Mouse (Mus musculus) lung, embryonic 15.5 days (tissue): Measurements from ENCODE around the gene Rrm1. TPM values are rescaled to one million over a fixed set of nuclear protein-coding genes. Genes with fewer than 3 reads are reported as not detected.
"Not testable (repeated sequence)": the region's sequence is repeated elsewhere in the genome, so short reads cannot be mapped to it uniquely, and the experiment has no call there.

ENCODE experiments used
- ATAC-seq: fragments of 200-750 bp; cut with Nextera tagmentation; 2 replicates; pipeline ENCODE4 v1.8.0; 2017; ENCODE audit warnings: moderate number of reproducible peaks, borderline replicate concordance; ENCODE audit not compliant: low FRiP score, low TSS enrichment; ENCODE audit errors: extremely low read depth
- H3K27ac ChIP-seq: fragments of 300-500 bp; sonication (generic); 2 replicates; pipeline ENCODE4 v1.5.1; 2015; ENCODE audit warnings: moderate library complexity, mild to moderate bottlenecking, inconsistent platforms
- H3K27me3 ChIP-seq: fragments of 300-500 bp; sonication (generic); 2 replicates; pipeline ENCODE4 v1.6.1; 2015; ENCODE audit warnings: inconsistent platforms
- H3K36me3 ChIP-seq: fragments of 300-500 bp; sonication (generic); 2 replicates; pipeline ENCODE4 v1.6.1; 2015; ENCODE audit warnings: inconsistent platforms
- H3K4me1 ChIP-seq: fragments of 300-500 bp; sonication (generic); 2 replicates; pipeline ENCODE4 v1.6.1; 2015; ENCODE audit warnings: inconsistent platforms
- H3K4me2 ChIP-seq: fragments of 300-500 bp; sonication (generic); 2 replicates; pipeline ENCODE4 v1.6.1; 2015; ENCODE audit warnings: inconsistent platforms, mild to moderate bottlenecking, moderate library complexity
- H3K4me3 ChIP-seq: fragments of 300-500 bp; sonication (generic); 2 replicates; pipeline ENCODE4 v1.5.1; 2015; ENCODE audit warnings: mild to moderate bottlenecking, inconsistent platforms
- H3K9ac ChIP-seq: fragments of 300-500 bp; sonication (generic); 2 replicates; pipeline ENCODE4 v1.6.1; 2015; ENCODE audit warnings: inconsistent platforms
- H3K9me3 ChIP-seq: fragments of 300-500 bp; sonication (generic); 2 replicates; pipeline ENCODE4 v1.6.1; 2016; ENCODE audit warnings: inconsistent platforms
- WGBS: fragments of 180-500 bp; shearing (Covaris S2); methylation state at CpG from one replicate; pipeline ENCODE4 v1.1.7; 2015; 5-methylcytosine and 5-hydroxymethylcytosine counted together
- polyA plus RNA-seq: library from polyadenylated mRNA; unstranded; fragments of >200 nt; fragmentation: Nextera tagmentation; extraction: Ambion mirVana; gene quantifications from 2 replicates; pipeline ENCODE4 v1.2.1, GENCODE M21; 2015

Gene Rrm1
- polyA plus RNA-seq, 1 experiment from 2014 or later, result 179 TPM

DNA sequence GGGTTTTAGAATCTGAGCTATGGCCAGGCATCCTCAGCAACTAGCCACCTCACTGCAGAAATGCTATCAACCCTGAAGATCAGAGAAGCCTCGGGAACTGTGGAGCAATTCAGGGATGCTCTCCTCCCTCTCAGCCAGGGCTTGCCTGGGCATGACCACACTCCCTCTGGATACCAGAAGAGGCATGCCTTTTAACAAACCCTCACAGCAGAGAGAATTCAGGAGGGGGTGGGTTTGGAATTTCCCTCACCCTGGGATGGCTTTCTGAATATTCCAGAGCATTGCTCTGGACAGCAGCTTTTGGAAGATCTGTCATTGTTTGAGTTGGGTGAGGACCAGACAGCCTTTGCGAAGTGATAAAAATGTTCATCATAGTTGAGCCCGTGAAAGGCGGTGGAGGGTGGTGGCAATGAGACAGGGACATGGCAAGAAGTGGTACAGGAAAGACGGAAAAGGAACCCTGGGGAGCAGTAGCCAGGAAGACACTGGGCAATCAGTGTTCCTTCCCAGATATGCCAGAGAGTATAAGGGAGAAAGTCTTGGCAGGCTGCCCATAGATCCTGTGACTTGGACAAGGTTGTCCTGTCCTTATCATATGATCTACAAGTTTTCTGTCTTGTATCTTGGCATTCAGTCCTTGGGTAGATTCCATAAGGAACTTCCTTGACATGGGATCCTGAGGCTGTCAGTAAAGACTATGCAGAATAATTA, 38.0 kb downstream of the Rrm1 start:
- Histone ChIP-seq H3K9ac (no peak overlapping the region), H3K27ac (no peak overlapping the region), H3K4me2 (no peak overlapping the region), H3K9me3 (no peaks in the 10 kb centered on the region), H3K4me3 (no peak overlapping the region), H3K27me3 (no peaks in the 10 kb centered on the region), H3K36me3 (0 out of 2 replicates have a peak, but pooled peaks cover 3% of the 10 kb centered on the region), H3K4me1 (peaks cover 25% of the 10 kb centered on the region)
- ATAC-seq, result peak; percentile 28; the same call in 1 of the 2 replicates
- WGBS, result 39% methylated on average over 5 of the region's 5 CpGs

DNA sequence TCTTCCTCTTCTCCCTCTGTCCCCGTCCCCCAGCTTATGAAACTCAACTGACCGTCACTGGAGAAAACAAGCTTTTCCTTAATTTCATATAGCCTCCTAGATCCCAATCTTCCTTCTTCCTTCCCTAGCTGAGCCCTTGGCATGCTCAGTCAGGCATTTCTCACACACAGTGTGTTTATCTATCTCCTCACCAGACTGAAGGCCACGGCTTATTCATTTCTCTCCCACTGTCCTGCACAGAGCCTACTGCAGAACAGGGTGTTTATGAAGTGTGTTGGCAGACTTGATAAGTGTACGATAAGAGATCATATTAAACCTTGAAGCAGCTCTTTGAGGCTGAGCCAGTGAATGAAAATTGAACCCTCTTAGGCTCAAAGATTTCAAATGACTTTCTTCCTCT, 39.3 kb downstream of the Rrm1 start:
- Histone ChIP-seq H3K9ac (no peak overlapping the region), H3K27ac (no peak overlapping the region), H3K4me2 (no peak overlapping the region), H3K4me3 (no peak overlapping the region), H3K9me3 (no peaks in the 10 kb centered on the region), H3K4me1 (peaks cover 25% of the 10 kb centered on the region), H3K36me3 (0 out of 2 replicates have a peak, but pooled peaks cover 3% of the 10 kb centered on the region), H3K27me3 (no peaks in the 10 kb centered on the region)
- ATAC-seq, result no peak
- WGBS, result 32% methylated on average over 4 of the region's 4 CpGs

DNA sequence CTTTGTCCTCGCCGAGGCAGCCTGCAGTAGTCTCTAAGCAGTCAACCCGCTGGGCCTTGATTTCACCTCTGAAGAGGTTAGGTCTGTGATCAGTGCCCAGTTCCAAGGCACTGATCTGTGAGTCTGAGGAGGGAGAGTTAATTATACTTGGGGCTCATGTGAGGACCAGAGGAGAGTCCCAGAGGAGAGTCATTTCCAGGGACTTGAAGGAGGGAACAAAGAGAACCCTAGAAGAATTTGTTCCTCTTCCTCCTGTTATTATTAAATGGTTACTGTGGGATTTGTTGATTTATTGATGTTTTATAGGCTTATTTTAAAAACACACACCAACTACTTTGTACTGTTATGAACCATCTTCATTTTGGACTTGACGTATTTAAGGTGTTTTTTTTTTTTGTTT, 40.1 kb downstream of the Rrm1 start, which contains the start of gene Olfr543:
Olfr543 (minus strand) TSS at position 101 of the 400 bp plus-strand sequence.
- Histone ChIP-seq H3K27me3 (no peaks in the 10 kb centered on the region), H3K27ac (no peak within 1 kb of the TSS)
- WGBS, result 88% methylated on average over 4 of the region's 4 CpGs

DNA sequence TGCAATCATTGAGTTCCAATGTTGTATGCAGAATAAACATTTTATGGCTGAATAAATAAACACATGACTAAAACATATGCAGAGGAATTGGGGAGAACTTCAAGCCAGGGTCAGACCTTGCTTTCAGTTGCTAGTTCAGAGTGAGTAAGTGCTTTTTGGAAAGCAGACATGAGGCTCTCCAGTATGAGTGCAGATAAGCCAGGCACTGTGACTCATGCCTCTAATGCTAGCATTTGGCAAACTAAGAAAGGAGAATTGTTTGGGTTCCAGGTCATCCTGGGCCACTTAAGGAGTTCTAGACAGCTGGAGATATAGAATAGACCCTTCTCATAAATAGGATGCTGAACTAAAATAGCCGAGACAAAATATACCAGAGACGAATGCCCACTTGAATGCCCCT, 42.2 kb downstream of the Rrm1 start:
- Histone ChIP-seq H3K9ac (no peak overlapping the region), H3K27me3 (no peaks in the 10 kb centered on the region), H3K4me3 (no peak overlapping the region), H3K27ac (no peak overlapping the region), H3K36me3 (no peaks in the 10 kb centered on the region), H3K9me3 (no peaks in the 10 kb centered on the region), H3K4me1 (peaks cover 25% of the 10 kb centered on the region), H3K4me2 (no peak overlapping the region)
- ATAC-seq, result no peak
- 71% methylated on average over 2 of the region's 2 CpGs for WGBS

More for the DNA sequence above, 40.1 kb downstream of the Rrm1 start, which contains the start of gene Olfr543:
- Histone ChIP-seq H3K9me3 (no peaks in the 10 kb centered on the region), H3K36me3 (0 out of 2 replicates have a peak, but pooled peaks cover 3% of the 10 kb centered on the region), H3K9ac (no peak within 1 kb of the TSS), H3K4me3 (no peak within 1 kb of the TSS), H3K4me2 (no peak within 1 kb of the TSS), H3K4me1 (peaks cover 25% of the 10 kb centered on the region)
- ATAC-seq, result no peak

DNA sequence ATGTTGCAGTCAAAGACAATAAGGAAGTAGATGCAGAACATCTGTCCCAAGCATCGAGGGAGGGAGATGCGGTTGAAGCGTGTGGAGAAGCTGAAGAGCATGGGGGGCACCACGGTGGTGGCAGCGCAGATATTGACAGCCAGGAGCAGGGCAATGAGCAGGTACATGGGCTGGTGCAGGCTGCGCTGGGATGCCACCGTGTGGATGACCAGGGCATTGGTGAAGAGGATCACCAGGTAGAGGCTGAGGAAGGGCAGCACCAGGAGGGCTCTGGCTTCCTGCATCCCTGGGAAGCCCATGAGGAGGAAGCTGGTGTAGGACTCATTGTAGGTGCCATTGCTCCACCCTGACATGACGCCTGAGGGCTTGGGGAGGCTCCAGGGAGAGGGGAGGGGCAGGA, 43.3 kb downstream of the Rrm1 start:
- ATAC-seq, H3K9ac ChIP-seq, H3K9me3 ChIP-seq, H3K27me3 ChIP-seq, H3K27ac ChIP-seq, H3K36me3 ChIP-seq, H3K4me2 ChIP-seq, H3K4me3 ChIP-seq: not testable (repeated sequence)
- 55% methylated on average over 8 of the region's 8 CpGs for WGBS
- H3K4me1 ChIP-seq, result peaks cover 18% of the 10 kb centered on the region

DNA sequence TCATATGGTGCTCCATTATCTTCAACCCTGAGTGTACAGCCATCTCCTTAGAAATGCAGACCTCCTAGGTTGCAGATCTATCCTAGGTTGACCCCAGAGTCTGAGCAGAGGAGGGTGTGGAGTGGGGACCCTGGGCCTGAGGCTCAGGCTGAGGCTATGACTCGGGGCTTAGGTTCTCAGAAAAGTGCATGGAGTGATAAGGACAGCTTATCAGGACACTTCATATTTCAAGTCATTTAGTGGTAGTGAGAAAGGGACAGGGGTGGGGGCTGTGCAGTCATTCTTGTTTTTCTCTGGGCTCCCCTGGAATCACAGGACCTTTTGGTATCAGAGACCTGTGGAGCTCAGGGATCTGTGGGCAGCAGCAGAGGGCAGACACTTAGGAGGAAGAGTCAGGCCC, 44.6 kb downstream of the Rrm1 start:
- Histone ChIP-seq H3K36me3 (no peaks in the 10 kb centered on the region), H3K9me3 (no peaks in the 10 kb centered on the region), H3K4me1 (peaks cover 5% of the 10 kb centered on the region; the same call in 1 of the 2 replicates), H3K4me2 (no peak overlapping the region), H3K27me3 (no peaks in the 10 kb centered on the region), H3K9ac (no peak overlapping the region), H3K27ac (no peak overlapping the region), H3K4me3 (no peak overlapping the region)
- ATAC-seq, result no peak
- WGBS, result 14% methylated on average over 1 of the region's 1 CpGs

DNA sequence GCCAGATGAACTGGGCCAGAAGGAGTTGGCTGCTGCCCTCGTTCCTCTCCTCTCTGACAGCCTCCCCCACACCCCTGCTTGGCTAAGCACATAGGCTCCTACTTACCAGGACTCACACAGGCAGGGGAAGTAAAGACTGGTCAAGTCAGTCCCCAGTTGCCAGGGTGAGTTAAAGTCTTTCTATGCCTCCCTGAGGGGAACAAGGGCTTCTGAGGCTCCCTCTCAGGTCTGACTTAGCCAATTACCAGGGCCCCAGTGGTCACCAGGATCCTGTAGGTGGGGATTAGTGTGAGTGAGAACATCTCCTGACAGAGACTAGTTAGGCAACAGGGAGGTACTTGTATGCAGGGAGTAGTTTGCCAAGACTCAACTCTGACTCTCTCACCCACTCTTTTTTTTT, 46.7 kb downstream of the Rrm1 start, which contains the start of gene Olfr544:
Olfr544 (minus strand) TSS at position 153 of the 400 bp plus-strand sequence.
- Histone ChIP-seq H3K27ac (no peak within 1 kb of the TSS), H3K4me2 (no peak within 1 kb of the TSS), H3K27me3 (no peaks in the 10 kb centered on the region), H3K36me3 (no peaks in the 10 kb centered on the region), H3K4me3 (no peak within 1 kb of the TSS), H3K9ac (no peak within 1 kb of the TSS), H3K9me3 (no peaks in the 10 kb centered on the region), H3K4me1 (no peaks in the 10 kb centered on the region)
- 37% methylated on average over 1 of the region's 1 CpGs for WGBS
- no peak for ATAC-seq

DNA sequence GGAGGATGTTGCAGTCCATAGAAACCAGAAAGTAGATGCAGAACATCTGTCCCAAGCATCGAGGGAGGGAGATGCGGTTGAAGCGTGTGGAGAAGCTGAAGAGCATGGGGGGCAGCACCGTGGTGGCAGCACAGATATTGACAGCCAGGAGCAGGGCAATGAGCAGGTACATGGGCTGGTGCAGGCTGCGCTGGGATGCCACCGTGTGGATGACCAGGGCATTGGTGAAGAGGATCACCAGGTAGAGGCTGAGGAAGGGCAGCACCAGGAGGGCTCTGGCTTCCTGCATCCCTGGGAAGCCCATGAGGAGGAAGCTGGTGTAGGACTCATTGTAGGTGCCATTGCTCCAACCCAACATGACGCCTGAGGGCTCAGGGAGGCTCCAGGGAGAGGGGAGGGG, 52.9 kb downstream of the Rrm1 start:
- not testable (repeated sequence) for H3K27me3 ChIP-seq, H3K4me2 ChIP-seq, ATAC-seq, H3K27ac ChIP-seq, H3K9ac ChIP-seq, H3K4me3 ChIP-seq, H3K9me3 ChIP-seq, H3K36me3 ChIP-seq, H3K4me1 ChIP-seq
- 42% methylated on average over 7 of the region's 7 CpGs for WGBS

DNA sequence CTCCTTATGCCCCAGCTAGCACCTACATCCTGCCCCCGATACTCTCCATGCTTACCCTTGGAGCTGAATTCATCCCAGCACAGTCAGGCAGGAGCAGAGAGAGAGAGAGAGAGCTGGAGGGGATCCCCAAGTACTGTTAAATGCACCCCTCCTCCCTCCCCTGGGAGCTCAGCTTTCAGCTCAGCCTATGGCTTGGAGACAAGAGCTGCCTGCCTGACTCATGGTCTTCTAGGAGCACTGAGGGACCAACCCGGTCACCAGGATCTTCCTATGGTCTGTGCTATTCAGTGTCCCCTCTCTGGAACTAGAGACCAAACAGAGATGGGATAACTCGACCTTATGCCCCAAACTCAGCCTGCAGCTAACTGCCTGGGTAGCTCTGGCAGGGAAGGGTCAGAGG, 58.0 kb downstream of the Rrm1 start, which contains the start of gene Olfr545:
Olfr545 (minus strand) TSS at position 101 of the 400 bp plus-strand sequence.
- no peaks in the 10 kb centered on the region for H3K4me1 ChIP-seq
- no peak within 1 kb of the TSS for H3K4me2 ChIP-seq
- no peak for ATAC-seq
- no peak within 1 kb of the TSS for H3K9ac ChIP-seq
- H3K27ac ChIP-seq, result no peak within 1 kb of the TSS
- no peaks in the 10 kb centered on the region for H3K36me3 ChIP-seq
- H3K27me3 ChIP-seq, result no peaks in the 10 kb centered on the region
- H3K4me3 ChIP-seq, result no peak within 1 kb of the TSS
- no peaks in the 10 kb centered on the region for H3K9me3 ChIP-seq
- 65% methylated on average over 3 of the region's 3 CpGs for WGBS

DNA sequence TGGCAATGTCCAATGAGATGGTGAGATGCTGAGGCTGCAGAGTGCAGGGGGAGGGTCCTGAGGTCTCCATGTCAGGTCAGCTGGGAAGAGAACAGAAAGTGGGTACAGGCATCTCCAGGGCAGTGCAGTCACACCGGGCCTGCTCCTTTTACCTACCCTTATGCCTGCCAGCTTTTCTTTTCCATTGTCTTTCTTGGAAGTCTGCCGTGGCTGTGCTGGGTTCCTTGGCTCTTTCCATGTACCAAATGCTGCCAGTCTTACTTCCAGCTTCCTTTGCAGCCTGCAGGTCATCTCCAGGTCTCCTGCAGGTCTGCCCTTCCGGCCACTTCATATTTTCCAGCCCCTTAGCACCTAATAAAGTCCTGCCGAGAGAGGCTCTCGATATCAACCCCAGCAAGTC, 60.5 kb downstream of the Rrm1 start:
- Histone ChIP-seq H3K9me3 (no peaks in the 10 kb centered on the region), H3K4me2 (no peak overlapping the region), H3K4me1 (no peaks in the 10 kb centered on the region), H3K36me3 (no peaks in the 10 kb centered on the region), H3K27ac (no peak overlapping the region), H3K4me3 (no peak overlapping the region), H3K27me3 (no peaks in the 10 kb centered on the region), H3K9ac (no peak overlapping the region)
- 54% methylated on average over 5 of the region's 5 CpGs for WGBS
- ATAC-seq, result no peak

DNA sequence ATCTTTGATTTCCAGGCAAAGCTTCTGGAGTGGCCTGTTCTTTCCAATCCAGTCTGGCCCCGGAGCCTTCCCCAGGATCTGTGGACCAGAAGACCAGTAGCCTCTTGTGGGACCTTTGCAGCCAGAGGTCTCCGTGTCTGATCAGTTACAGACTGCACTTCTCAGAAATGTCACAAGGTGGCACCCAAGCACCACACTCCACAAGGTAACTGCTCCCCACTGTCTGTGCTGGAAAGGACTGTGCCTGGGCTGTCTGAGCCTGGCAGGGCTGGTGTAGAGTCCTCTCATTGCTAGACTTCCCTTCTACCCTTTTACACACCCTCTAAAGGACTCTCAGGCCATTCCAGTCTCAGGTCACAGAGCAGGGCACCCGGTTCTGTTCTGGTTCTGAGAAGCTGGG, 65.4 kb downstream of the Rrm1 start:
- ATAC-seq, result peak; percentile 55; the same call in 1 of the 2 replicates

DNA sequence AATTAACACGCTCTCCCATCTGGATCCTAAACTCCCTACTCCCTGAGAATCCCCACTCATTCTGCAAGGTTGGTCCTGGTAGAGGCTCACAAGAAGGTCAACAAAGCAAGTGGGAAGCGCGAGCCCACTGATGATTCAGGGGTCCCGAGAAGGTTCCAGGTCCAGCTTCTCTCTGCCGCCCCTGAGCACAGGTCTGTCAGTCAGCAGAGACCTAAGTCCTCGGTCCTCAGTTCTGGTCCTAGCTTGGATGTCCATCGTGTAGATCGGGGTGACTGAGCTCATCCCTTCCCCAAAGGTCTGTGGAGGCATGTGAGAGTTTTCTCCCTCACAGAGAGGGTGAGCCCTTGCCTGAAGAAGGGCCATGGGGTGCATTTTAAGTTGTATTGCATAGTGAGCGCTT, 66.6 kb downstream of the Rrm1 start:
- 86% methylated on average over 9 of the region's 9 CpGs for WGBS

More for the DNA sequence above, 65.4 kb downstream of the Rrm1 start:
- Histone ChIP-seq H3K27ac (no peak overlapping the region), H3K27me3 (peaks cover 3% of the 10 kb centered on the region; the same call in 1 of the 2 replicates), H3K4me3 (no peak overlapping the region), H3K9me3 (no peaks in the 10 kb centered on the region), H3K4me2 (no peak overlapping the region), H3K4me1 (no peaks in the 10 kb centered on the region), H3K9ac (no peak overlapping the region), H3K36me3 (no peaks in the 10 kb centered on the region)
- WGBS, result 47% methylated on average over 3 of the region's 3 CpGs

More for the DNA sequence above, 66.6 kb downstream of the Rrm1 start:
- no peak overlapping the region for H3K27ac ChIP-seq
- H3K4me1 ChIP-seq, result 0 out of 2 replicates have a peak, but pooled peaks cover 3% of the 10 kb centered on the region
- peaks cover 10% of the 10 kb centered on the region; the same call in 1 of the 2 replicates for H3K27me3 ChIP-seq
- H3K4me2 ChIP-seq, result no peak overlapping the region
- no peaks in the 10 kb centered on the region for H3K36me3 ChIP-seq
- no peaks in the 10 kb centered on the region for H3K9me3 ChIP-seq
- ATAC-seq, result no peak
- no peak overlapping the region for H3K9ac ChIP-seq
- H3K4me3 ChIP-seq, result no peak overlapping the region
